Mouse (Mus musculus) megakaryocyte, adult 5-6 weeks (primary cell): ENCODE measurements around the gene Pdzd7. TPM values are rescaled to one million over a fixed set of nuclear protein-coding genes. Genes with fewer than 3 reads are reported as not detected.

Source experiments
- ATAC-seq: 2 replicates; pipeline ENCODE4 v1.8.0; 2016; ENCODE audit warnings: mild to moderate bottlenecking, inconsistent platforms; ENCODE audit not compliant: poor library complexity, severe bottlenecking
- total RNA-seq, 2 experiments: library from RNA; stranded (forward) in 1 of 2; stranded (reverse) in 1 of 2; fragments of 153-499, 151-499 nt in 1 of 2; fragments of 221-1000, 200-1000 nt in 1 of 2; gene quantifications; 2 replicates each; pipeline versions ENCODE4 v1.2.3 to v1.2.4; 2015 to 2017

Pdzd7 gene
- total RNA-seq, 2 experiments from 2014 or later = not detected

DNA sequence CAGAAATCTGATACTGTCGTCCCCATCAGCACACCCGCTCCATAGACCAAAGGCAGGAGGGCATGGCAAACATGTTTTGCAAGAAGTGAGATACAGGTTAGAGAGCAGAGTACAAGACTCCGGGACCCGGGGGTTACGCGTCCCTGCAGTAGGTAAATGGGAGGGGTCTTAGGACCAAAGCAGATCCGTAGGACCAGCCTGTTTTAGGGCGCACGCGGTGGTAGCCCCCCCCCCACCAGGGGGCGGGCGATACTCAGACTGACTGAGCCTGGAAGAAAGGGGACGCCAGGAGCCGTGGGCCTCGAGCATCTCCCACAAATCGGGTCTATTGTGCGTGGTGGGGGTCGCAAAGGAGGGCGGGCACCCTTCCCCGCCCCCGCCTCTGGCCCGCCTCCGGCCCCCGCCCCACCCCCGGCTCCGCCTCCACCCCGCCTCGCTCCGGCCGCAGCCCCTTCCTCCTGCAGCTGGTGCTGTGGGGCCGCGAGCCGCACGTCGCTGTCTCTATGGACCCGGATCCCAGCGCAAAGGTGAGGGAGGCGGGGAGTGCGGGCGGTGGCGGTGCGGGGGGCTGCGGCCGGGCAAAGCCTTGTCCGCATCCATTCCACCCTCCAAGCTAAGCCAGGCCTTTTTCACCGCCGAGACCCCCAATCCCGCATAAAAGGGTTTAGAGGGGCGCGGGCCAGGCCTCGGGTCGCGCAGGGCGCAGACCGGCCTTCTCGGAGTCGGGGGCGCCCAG is 56.5 kb downstream of the Pdzd7 start, which contains the start of gene Sema4g:
TSS of gene Sema4g (plus strand) at position 271 of the 736 bp plus-strand sequence.
- no peak for ATAC-seq

DNA sequence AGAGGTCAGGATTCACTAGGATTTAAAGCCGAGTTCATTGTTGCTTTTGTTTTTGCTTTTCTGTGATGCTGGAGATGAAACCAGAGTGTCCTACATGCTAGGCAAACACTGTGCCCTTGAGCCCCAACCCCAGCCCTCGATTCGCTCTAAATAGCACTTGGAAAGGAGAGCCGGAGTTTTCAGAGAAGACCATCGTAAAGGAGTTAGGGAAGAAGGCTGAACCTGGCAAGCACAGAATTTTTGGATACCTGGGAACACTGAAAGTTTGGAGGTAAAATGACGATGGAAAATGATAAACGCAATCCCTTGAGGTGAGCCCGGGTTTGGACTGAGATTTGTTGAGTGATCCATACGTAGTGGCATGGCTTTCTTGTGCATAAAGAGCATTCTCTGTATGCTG is 57.2 kb downstream of the Pdzd7 start:
- no peak for ATAC-seq

DNA sequence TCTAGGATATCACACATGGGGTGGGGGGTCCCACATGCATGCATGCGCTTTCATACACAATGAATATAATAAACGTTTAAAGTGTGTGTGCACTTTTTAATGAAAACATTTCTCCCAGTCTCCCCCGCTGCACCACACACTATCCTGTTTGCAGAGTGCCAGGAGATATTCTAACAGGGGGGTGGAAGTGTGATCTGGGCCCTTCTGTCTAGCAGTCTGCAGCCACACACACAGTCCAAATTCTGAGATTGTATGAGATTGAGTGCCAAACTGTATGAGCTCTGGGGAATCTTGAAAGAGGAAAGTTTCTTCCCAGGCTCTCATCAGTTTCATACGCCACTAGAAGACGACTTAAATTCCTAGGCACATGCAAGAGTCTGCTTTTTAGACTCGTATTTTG is 57.7 kb downstream of the Pdzd7 start:
- ATAC-seq = no peak

DNA sequence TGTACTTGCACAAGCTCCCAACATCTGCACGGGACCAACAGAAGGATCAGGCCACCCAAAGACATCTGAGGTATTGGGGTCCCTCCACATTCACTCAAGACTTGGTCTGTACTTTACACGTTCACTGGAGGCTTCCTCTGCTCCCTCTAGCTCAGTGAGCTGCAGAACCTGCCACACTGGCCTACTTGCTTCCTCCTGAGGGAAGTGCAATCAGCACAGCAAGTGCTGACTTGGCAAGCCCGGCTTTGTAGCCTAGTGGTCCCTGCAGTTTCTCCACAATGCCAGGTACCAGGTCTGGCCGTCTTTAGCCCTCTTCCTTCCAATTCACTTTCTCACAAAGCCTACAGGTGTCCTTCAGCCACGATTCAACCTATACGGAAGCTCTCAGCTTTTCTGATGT is 58.5 kb downstream of the Pdzd7 start:
- ATAC-seq = no peak

DNA sequence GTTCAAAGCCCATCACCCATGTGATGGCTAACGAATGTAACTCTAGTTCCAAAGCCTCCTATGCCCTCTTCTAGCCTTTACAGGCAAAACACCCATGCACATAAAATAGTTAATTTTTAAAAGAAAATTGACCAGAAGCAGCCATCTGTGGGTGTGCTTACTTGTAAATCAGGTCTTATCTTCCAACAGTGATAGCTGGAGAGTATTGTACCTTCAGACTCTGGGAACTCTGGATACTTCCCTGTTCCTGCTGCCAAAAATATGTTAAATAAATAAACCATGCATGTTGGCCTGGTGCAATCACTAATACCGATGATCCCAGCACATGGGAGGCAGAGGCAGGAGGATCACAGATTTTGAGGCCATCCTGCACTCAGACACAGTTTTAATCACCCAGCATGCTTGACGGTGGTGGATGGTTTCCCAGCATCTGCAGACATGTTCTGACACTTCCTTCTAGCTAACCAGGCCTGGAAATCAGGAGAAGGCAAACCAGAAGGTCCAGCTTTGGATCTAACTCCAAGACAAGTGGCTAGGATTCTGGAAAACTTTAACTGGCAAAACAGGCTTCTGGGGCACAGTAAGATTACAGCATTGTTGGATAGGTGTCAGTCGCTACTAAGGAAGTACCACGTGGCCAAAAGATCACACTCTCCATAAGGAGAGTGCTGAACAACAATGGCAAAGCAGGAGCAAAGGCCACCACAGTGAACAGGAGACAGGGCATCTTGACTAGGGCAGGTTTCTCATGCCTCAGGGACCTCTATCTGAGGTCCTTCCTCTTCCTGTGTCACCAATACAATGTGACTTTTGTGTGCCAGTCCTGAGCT is 60.1 kb downstream of the Pdzd7 start:
- ATAC-seq = no peak

DNA sequence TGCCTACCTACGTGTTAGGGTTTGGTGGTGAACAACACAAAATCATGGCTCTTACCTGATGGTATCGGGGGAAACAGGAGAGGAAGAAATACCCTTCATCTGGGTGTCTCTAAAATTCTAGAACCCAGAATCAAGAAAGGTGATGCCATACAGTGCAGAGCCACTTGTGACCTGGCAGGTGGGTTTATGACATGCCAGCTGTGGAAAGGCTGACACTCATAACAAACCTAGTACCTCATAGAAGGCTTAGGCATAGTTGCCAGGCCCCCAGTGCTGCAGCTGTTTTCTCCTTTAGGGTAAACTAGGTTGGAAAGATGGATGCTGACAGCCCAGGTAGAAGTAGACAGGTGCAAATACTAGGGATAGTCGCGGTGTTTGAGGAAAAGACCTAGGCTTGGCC is 61.1 kb downstream of the Pdzd7 start:
- no peak for ATAC-seq

- ATAC-seq = no peak
Measured at GRCm38 (mm10) chr19:44983366-44983765, 62.2 kb downstream of the Pdzd7 start.

DNA sequence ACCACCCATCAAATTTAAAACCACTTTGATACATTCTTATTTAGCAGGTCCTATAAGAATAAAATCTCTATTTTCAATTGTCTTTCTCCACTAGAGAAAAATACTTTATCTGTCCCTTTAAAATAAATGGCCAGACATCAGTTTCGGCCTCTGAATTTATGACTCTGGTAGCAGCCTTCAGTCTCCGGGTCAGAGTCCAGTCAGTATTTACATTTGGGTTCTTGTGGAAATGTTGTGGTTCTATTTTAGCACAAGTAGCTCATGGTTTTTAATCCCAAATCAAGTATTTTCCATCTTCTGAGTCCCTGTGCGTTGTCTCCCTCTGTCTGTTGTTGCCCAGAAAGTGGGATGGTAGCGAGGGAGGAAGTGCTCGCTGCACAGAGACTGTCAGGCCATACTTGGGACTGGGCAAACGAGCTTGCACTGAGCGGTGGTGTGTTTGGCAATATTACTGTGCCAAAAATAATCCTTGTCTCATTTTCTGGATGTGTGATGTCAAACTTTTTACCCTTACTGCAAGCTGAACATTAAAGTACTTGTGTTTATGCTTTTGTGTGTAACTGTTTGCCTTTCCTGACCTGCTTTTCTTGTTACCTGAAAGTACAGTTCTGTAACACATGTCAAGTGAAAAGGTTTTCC is 62.9 kb downstream of the Pdzd7 start:
- ATAC-seq = no peak

DNA sequence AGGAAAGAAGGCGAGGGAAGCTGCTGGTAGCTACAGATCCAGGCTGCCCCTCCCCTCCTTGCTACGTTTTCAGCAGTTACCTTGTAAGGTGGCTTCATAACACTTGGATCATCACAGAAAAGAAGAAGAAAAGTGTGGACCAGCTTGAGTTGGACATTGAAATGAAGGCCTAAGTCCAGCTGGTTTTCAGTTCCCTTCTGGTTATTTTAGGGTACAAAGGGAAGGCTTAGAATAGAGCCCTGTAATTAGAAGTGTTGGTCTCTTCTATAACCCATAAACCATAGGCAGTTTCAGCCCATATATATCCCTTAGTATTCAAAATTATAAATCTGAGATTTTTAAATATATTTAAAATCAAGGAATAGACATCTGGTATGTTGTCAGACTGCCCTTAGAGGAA is 64.7 kb downstream of the Pdzd7 start:
- ATAC-seq = no peak

DNA sequence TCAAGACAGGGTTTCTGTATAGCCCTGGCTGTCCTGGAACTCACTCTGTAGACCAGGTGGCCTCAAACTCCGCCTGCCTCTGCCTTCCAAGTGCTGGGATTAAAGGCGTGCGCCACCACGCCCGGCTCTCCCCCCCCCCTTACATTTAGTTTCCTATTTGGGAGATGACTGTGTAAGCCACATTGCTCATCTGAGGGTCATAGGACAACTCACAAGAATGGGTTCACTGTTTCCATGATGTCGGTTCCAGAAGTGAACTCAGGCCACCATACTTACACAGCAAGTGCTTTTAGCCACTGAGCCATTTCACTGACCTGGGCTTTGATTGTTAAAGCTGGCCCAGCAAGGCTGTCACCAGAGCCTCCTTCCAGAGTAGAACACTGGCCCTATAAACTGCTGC is 68.4 kb downstream of the Pdzd7 start:
- ATAC-seq = no peak

Other genes with a start within 250 kb of the Pdzd7 start
- 27.8 and 30.1 TPM in 2 replicates for gene Slf2, start 114.6 kb downstream of the Pdzd7 start, total RNA-seq (2015)
- gene Slf2, start 114.6 kb downstream of the Pdzd7 start, total RNA-seq (2017) = 36.3 and 43.2 TPM in 2 replicates
- not detected in 2 replicates for gene Sema4g, start 56.6 kb downstream of the Pdzd7 start, total RNA-seq (2015)
- gene Sema4g, start 56.6 kb downstream of the Pdzd7 start, total RNA-seq (2017) = not detected in 2 replicates
- gene Twnk, start 40.1 kb downstream of the Pdzd7 start, total RNA-seq (2015) = 6.2 and 6.3 TPM in 2 replicates
- gene Twnk, start 40.1 kb downstream of the Pdzd7 start, total RNA-seq (2017) = 6.5 and 6.8 TPM in 2 replicates
- gene Mrpl43, start 39.3 kb downstream of the Pdzd7 start, total RNA-seq (2015) = 35.9 and 47.9 TPM in 2 replicates
- 25.3 and 29.3 TPM in 2 replicates for gene Mrpl43, start 39.3 kb downstream of the Pdzd7 start, total RNA-seq (2017)
- gene Lzts2, start 31.3 kb downstream of the Pdzd7 start, total RNA-seq (2015) = 0.32 and 0.36 TPM in 2 replicates
- gene Lzts2, start 31.3 kb downstream of the Pdzd7 start, total RNA-seq (2017) = 0.37 and 0.51 TPM in 2 replicates
- gene Sfxn3, start 1.8 kb upstream of the Pdzd7 start, total RNA-seq (2015) = 36.9 and 40.7 TPM in 2 replicates
- 9.4 and 10.0 TPM in 2 replicates for gene Sfxn3, start 1.8 kb upstream of the Pdzd7 start, total RNA-seq (2017)
- gene Kazald1, start 29.5 kb upstream of the Pdzd7 start, total RNA-seq (2015) = 0.23 TPM in 1 of 2 replicates, not detected in the other
- gene Kazald1, start 29.5 kb upstream of the Pdzd7 start, total RNA-seq (2017) = 0.41 TPM in 1 of 2 replicates, not detected in the other
- gene Tlx1, start 105.0 kb upstream of the Pdzd7 start, total RNA-seq (2015) = not detected in 2 replicates
- gene Tlx1, start 105.0 kb upstream of the Pdzd7 start, total RNA-seq (2017) = not detected in 2 replicates
- gene Lbx1, start 190.1 kb upstream of the Pdzd7 start, total RNA-seq (2015) = not detected in 2 replicates
- gene Lbx1, start 190.1 kb upstream of the Pdzd7 start, total RNA-seq (2017) = not detected in 2 replicates